Mouse (Mus musculus) embryonic facial prominence, embryonic 11.5 days (tissue): ENCODE measurements at regions not wholly inside any gene's neighbourhood (a gene's known extent, or its start where the extent isn't known, plus 50 kb on each side); places are given as distances from the start of the nearest gene placed in this dataset.

ENCODE experiments used
- ATAC-seq: fragments of 200-750 bp; cut with Nextera tagmentation; replicated peaks from 2 replicates; pipeline ENCODE4 v1.8.0; 2017; ENCODE audit warnings: low read depth; ENCODE audit not compliant: insufficient number of reproducible peaks, low FRiP score, low TSS enrichment
- DNase-seq: peaks from one replicate; pipeline ENCODE4 v3.0.0-alpha.2; 2015; ENCODE audit warnings: low spot score
- H3K27ac ChIP-seq: fragments of 300-500 bp; sonication (generic); replicated peaks from 2 replicates; pipeline ENCODE4 v1.5.1; 2014; ENCODE audit warnings: mild to moderate bottlenecking, low read depth, low read length, control low read depth
- H3K27me3 ChIP-seq: fragments of 300-500 bp; sonication (generic); 2 replicates; pipeline ENCODE4 v1.6.1; 2014; ENCODE audit warnings: mild to moderate bottlenecking, low read length, moderate library complexity, mixed read lengths; ENCODE audit not compliant: control insufficient read depth, insufficient read depth
- H3K36me3 ChIP-seq: fragments of 300-500 bp; sonication (generic); replicated peaks from 2 replicates; pipeline ENCODE4 v1.6.1; 2014; ENCODE audit warnings: low read depth, mild to moderate bottlenecking, low read length, moderate library complexity, mixed read lengths; ENCODE audit not compliant: control insufficient read depth, insufficient read depth
- H3K4me1 ChIP-seq: fragments of 300-500 bp; sonication (generic); 2 replicates; pipeline ENCODE4 v1.6.1; 2014; ENCODE audit warnings: low read length, mixed read lengths; ENCODE audit not compliant: control insufficient read depth, insufficient read depth
- H3K4me2 ChIP-seq: fragments of 300-500 bp; sonication (generic); 2 replicates; pipeline ENCODE4 v1.6.1; 2014; ENCODE audit warnings: low read depth, mild to moderate bottlenecking, control low read depth, low read length, moderate library complexity
- H3K4me3 ChIP-seq: fragments of 300-500 bp; sonication (generic); 2 replicates; pipeline ENCODE4 v1.5.1; 2014; ENCODE audit warnings: low read depth, low read length, control low read depth
- H3K9ac ChIP-seq: fragments of 300-500 bp; sonication (generic); replicated peaks from 2 replicates; pipeline ENCODE4 v1.6.1; 2014; ENCODE audit warnings: mild to moderate bottlenecking, control low read depth, low read length
- H3K9me3 ChIP-seq: fragments of 300-500 bp; sonication (generic); replicated peaks from 2 replicates; pipeline ENCODE4 v1.6.1; 2016; ENCODE audit warnings: mild to moderate bottlenecking, low read length, inconsistent platforms, mixed read lengths; ENCODE audit not compliant: control insufficient read depth
- WGBS: fragments of 180-500 bp; shearing (Covaris S2); extraction: QIAGEN DNeasy Blood & Tissue Kit; methylation state at CpG from one replicate; pipeline ENCODE4 v1.1.7; 2014; 5-methylcytosine and 5-hydroxymethylcytosine counted together

DNA sequence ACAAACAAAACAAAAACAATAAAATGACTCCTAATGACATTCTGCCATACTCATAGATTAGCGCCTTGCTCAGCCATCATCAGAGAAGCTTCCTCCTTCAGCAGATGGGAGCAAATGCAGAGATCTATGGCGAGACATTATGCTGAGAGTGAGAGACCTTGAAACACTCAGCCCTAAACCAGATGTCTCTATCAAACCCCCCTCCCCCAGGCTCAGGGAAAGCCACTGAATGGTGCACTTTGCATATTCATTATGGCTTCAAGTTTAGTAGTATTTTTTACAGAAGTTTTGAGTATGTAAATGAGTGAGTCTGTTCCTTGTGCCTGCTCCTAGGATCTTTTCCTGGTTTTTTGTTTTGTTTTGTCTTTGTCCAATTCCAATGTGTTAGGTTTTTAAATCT is 73.9 kb upstream of the Dapk1 start:
- no peak overlapping the region for H3K27ac ChIP-seq
- no peaks in the 10 kb centered on the region for H3K9me3 ChIP-seq
- no peak overlapping the region for H3K9ac ChIP-seq
- H3K4me3 ChIP-seq = no peak overlapping the region
- no peaks in the 10 kb centered on the region for H3K27me3 ChIP-seq
- no peaks in the 10 kb centered on the region; the same call in 1 of the 2 replicates for H3K4me1 ChIP-seq
- H3K4me2 ChIP-seq = no peak overlapping the region
- no peaks in the 10 kb centered on the region for H3K36me3 ChIP-seq
- DNase-seq (no peak), ATAC-seq (no peak)
- 73% methylated on average over 2 of the region's 2 CpGs for WGBS

DNA sequence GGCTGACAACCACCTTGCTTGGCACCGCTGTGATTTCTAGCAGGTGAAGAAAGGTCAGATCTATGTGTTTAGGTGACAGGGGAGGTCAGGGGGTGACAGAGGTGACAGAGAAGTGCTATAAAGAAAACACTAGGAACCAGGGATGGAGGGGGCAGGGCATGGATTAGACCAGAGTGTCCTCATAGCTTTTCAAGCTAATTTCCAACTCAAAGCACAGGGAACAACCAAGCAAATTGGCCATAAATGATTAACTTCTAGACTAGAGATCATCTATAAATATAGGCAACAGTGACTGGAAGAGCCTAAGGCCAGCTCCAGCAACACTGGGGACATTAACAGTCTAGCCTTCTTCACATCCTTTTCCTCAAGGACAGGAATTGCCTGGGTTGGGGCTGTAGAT is 72.9 kb upstream of the Dapk1 start:
- ATAC-seq (no peak), DNase-seq (no peak)
- no peak overlapping the region for H3K9ac ChIP-seq
- H3K4me3 ChIP-seq = no peak overlapping the region
- H3K27me3 ChIP-seq = no peaks in the 10 kb centered on the region
- WGBS = 48% methylated on average over 1 of the region's 1 CpGs
- no peaks in the 10 kb centered on the region for H3K36me3 ChIP-seq
- no peak overlapping the region for H3K27ac ChIP-seq
- H3K9me3 ChIP-seq = no peaks in the 10 kb centered on the region
- no peaks in the 10 kb centered on the region; the same call in 1 of the 2 replicates for H3K4me1 ChIP-seq
- H3K4me2 ChIP-seq = no peak overlapping the region

DNA sequence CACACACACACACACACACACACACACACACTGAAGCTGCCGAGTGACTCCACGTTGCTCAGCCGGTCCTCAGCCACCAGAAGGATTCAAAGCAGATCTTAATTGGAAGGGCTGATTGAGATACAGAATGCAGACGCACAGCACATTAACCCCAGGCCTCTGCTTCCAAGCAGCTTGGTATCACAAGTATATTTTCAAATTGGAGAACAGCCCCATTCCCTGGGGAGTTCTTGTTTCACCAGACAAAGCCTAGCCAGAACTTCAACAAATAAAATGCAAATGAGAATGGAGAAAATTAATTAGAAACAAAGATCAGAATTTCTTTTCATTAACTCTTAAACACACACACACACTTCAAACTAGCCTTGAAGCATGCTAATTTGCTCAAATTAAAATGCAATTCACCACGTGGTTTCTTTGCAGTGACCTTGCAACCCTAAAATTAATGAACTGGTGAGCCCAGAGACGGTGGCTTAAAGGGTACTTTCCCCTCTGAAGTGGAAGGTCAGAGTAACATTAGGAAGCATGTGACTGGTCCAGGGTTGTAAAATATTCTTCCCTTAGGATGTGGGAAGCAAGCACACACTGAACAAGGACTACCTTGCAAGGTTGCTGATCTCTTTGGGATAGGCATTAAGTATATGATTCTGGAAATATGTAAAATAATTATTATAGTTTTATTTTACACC is 72.2 kb upstream of the Dapk1 start:
- DNase-seq = peak; percentile 29
- WGBS = 11% methylated on average over 6 of the region's 6 CpGs
- Histone ChIP-seq H3K27me3 (no peaks in the 10 kb centered on the region), H3K4me3 (no peak overlapping the region), H3K4me2 (no peak overlapping the region), H3K36me3 (no peaks in the 10 kb centered on the region), H3K27ac (no peak overlapping the region), H3K9me3 (no peaks in the 10 kb centered on the region), H3K9ac (no peak overlapping the region), H3K4me1 (no peaks in the 10 kb centered on the region; the same call in 1 of the 2 replicates)
- ATAC-seq = no peak; the same call in 1 of the 2 replicates

DNA sequence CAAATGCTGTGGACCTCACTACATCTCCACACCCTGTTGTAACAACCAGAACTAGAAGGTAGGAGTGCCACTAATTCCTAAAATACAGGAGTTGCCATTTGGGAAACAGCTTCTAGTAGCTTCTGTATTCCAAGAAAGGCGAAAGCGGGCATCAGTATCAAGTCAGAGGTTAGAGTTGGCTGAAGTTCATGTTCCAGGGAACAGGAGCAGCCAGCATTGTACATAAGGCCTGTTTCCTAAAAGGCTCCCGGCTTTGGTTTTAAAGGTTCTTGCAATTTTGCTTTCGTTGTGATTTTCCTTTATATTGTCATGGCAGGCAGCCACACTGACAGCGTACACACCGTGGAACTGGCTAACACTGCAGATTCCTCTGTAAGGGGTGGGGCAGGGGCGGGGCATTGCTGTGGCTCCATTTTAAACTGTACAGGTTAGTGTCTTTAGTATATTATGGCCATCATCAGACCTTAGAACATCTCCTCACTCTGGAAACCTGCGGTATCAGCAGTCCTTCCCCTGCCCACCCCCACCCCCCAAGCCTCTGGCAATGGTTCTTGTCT is 67.8 kb upstream of the Dapk1 start:
- Histone ChIP-seq H3K27me3 (no peaks in the 10 kb centered on the region), H3K4me3 (no peak overlapping the region), H3K36me3 (no peaks in the 10 kb centered on the region), H3K9me3 (no peaks in the 10 kb centered on the region), H3K27ac (no peak overlapping the region), H3K9ac (no peak overlapping the region), H3K4me1 (no peaks in the 10 kb centered on the region; the same call in 1 of the 2 replicates), H3K4me2 (no peak overlapping the region)
- ATAC-seq = no peak
- no peak for DNase-seq
- WGBS = 84% methylated on average over 8 of the region's 8 CpGs

DNA sequence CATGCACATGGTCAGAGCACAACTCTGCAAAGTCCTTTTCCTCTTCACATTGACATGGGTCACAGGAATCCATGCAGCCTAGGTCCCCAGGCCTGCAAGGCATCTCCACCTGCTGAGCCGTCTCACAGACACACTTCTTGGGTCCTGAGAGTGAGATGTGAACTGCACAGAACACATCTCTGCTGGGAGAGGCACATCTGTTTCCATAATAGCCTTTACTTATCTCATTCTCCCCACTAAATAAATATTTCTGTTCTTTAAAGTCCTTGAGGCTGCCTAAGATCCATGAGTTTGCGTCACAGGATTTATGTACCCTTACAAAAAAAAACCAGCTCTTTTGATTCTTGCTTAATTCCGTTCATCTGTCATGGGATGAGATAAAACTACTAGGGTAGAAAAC is 67.2 kb upstream of the Dapk1 start:
- Histone ChIP-seq H3K4me1 (no peaks in the 10 kb centered on the region; the same call in 1 of the 2 replicates), H3K27me3 (no peaks in the 10 kb centered on the region), H3K27ac (no peak overlapping the region), H3K4me2 (no peak overlapping the region), H3K36me3 (no peaks in the 10 kb centered on the region), H3K4me3 (no peak overlapping the region), H3K9ac (no peak overlapping the region), H3K9me3 (no peaks in the 10 kb centered on the region)
- ATAC-seq (no peak), DNase-seq (no peak)
- 50% methylated on average over 3 of the region's 3 CpGs for WGBS

DNA sequence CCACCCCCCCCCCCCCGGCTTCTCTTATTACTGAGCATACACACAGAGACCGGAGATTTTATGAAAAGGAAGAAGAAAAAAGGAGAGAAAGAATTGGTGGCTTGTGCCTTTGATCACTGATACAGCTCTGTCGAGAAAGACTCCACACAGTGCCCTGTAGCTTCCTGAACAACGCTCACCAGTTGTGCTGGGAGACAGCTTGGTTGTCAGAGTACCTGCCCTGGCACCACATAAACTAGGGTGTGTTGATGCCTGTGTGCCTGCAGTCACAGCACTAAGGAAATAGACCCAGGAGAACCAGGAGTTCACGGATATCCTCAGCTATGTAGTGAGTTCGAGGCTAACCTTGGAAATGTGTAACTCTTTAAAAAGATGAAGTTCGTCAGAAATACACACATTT is 66.7 kb upstream of the Dapk1 start:
- Histone ChIP-seq H3K4me3 (no peak overlapping the region), H3K27ac (no peak overlapping the region), H3K9ac (no peak overlapping the region), H3K4me1 (no peaks in the 10 kb centered on the region; the same call in 1 of the 2 replicates), H3K4me2 (no peak overlapping the region), H3K36me3 (no peaks in the 10 kb centered on the region), H3K9me3 (no peaks in the 10 kb centered on the region), H3K27me3 (no peaks in the 10 kb centered on the region)
- WGBS = 69% methylated on average over 7 of the region's 7 CpGs
- DNase-seq = no peak
- ATAC-seq = no peak

DNA sequence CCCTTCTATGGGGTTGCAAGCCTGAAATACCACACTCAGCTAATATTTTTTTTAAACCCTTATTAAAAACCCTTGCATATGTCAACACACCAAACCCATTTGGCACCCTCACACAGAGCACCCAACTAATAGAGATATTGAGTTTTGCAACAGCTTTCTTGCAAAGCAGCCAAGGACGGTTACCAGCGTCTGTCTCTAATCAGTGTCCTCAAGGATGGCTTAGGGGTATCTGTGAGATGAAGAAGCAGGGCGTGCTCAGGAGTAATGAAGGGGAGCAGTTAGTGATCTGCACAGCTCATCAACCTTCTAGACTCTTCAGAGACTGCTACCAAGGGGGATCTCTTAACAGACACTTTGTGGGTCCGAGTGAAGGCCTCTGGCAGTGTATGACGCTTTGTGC is 65.0 kb upstream of the Dapk1 start:
- no peaks in the 10 kb centered on the region for H3K9me3 ChIP-seq
- whole genome bisulfite sequencing = 80% methylated on average over 5 of the region's 5 CpGs
- H3K4me3 ChIP-seq = no peak overlapping the region
- no peak overlapping the region for H3K4me2 ChIP-seq
- H3K4me1 ChIP-seq = no peaks in the 10 kb centered on the region; the same call in 1 of the 2 replicates
- no peaks in the 10 kb centered on the region for H3K36me3 ChIP-seq
- H3K27ac ChIP-seq = no peak overlapping the region
- DNase-seq (no peak), ATAC-seq (no peak)
- no peak overlapping the region for H3K9ac ChIP-seq
- H3K27me3 ChIP-seq = no peaks in the 10 kb centered on the region

DNA sequence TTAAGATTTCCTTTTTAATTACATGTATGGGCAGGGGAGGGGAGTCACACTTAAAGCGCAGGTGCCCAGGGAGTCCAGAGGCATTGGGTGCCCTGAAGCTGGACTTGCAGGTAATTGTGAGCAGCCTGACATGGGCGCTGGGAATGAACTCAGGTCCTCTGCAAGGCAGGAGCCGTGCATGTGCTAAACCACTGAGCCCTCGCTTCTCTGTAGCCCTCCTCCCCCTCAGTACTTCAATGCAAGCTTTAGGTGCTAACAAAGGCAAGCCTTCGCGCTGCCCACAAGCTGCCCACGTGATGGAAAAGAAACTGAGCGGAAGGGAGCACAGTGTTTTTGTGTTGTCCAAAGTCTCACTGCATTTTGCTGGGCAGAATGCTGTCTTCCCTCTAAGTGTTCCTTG is 63.6 kb upstream of the Dapk1 start:
- H3K27me3 ChIP-seq = no peaks in the 10 kb centered on the region
- H3K4me1 ChIP-seq = no peaks in the 10 kb centered on the region
- DNase-seq = no peak
- no peaks in the 10 kb centered on the region for H3K9me3 ChIP-seq
- H3K36me3 ChIP-seq = no peaks in the 10 kb centered on the region
- no peak for ATAC-seq
- no peak overlapping the region for H3K9ac ChIP-seq
- H3K27ac ChIP-seq = no peak overlapping the region
- 51% methylated on average over 8 of the region's 8 CpGs for WGBS
- no peak overlapping the region for H3K4me3 ChIP-seq
- H3K4me2 ChIP-seq = no peak overlapping the region
